Mouse (Mus musculus): Measurements from ENCODE around the gene 4921504E06Rik. TPM values are rescaled to one million over a fixed set of nuclear protein-coding genes. Genes with fewer than 3 reads are reported as not detected.

Gene 4921504E06Rik
- polyA plus RNA-seq, 1 experiment from 2014 or later = not detected

DNA sequence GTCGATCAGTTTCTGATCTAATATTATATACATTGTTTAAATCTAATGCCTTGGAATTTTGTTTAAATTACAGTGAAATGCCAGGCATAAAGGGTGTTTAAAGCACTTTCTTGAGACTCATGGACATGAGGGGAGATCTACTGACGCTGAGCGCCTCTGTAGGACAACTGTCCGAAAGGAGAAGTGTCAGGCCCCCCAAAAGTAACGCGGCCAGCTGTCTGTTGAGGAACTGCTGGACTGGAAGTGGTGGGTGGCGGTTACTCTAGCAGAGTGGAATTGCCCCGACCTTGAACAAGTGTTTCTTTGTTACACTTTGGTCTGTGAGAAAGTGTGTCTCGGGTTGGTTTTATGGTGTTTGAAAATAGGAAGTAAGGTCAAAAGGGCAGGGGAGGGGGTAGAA, 109.4 kb downstream of the 4921504E06Rik start:
- H3K27me3 ChIP-seq (ENCODE audit: control insufficient read depth, insufficient read depth, low read length) = peaks cover 81% of the 10 kb centered on the region
- H3K9ac ChIP-seq (ENCODE audit: low read depth, low read length) = no peak overlapping the region
- H3K27ac ChIP-seq (ENCODE audit: low read depth, low read length) = no peak overlapping the region
- H3K4me1 ChIP-seq (ENCODE audit: control insufficient read depth, insufficient read depth, low read length) = 0 out of 2 replicates have a peak, but pooled peaks cover 3% of the 10 kb centered on the region
- H3K4me2 ChIP-seq (replicated peaks; ENCODE audit: low read depth, low read length) = no peak overlapping the region
- no peak overlapping the region for H3K4me3 ChIP-seq (ENCODE audit: low read length)
- no peaks in the 10 kb centered on the region for H3K9me3 ChIP-seq (ENCODE audit: control insufficient read depth, low read length)
- no peaks in the 10 kb centered on the region for H3K36me3 ChIP-seq (ENCODE audit: control insufficient read depth, insufficient read depth, low read length)
- no peak for ATAC-seq (ENCODE audit: low FRiP score, low TSS enrichment)
- WGBS = 2% methylated on average over 9 of the region's 9 CpGs

DNA sequence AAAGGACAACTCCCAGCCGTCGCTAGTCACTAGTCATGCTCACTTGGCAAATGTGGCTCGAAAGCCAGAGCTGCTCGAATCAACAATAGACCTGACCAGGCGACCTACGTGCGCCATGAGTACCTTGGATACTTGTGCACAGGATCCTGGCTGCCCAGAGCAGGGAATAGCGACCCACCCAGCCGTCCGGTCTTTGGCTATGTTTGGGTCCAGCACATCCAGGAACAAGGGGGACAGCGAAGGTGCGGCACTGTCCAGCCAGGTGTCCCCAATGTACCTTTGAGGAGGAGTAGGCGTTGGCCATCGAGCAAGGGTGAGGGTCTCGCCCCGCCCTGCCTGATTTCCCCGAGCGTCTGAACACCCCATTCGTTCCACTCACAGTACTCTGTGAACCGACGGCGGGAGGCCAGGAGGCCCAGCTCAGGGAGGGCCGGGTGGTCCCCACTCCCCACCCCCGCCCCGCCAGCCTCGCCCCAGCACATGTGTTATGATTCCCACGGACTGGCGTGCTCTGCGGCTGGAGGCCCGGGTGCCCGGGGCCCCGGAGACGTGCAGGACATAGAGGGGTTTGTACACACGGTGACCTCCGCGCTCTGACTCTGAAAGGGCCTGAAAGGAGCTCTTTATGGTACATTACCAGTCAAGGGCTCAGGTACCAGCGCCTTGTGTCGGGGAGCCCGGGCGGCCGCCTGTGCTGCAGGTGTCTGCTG, 121.9 kb downstream of the 4921504E06Rik start:
- no peak overlapping the region for H3K27ac ChIP-seq (ENCODE audit: low read depth, low read length)
- no peaks in the 10 kb centered on the region for H3K4me1 ChIP-seq (ENCODE audit: control insufficient read depth, insufficient read depth, low read length)
- 0 out of 2 replicates have a peak, but pooled peaks have one; percentile 24 for ATAC-seq (ENCODE audit: low FRiP score, low TSS enrichment)
- H3K36me3 ChIP-seq (ENCODE audit: control insufficient read depth, insufficient read depth, low read length) = no peaks in the 10 kb centered on the region
- H3K9ac ChIP-seq (ENCODE audit: low read depth, low read length) = no peak overlapping the region
- no peak overlapping the region for H3K4me3 ChIP-seq (ENCODE audit: low read length)
- no peaks in the 10 kb centered on the region for H3K9me3 ChIP-seq (ENCODE audit: control insufficient read depth, low read length)
- no peak overlapping the region for H3K4me2 ChIP-seq (replicated peaks; ENCODE audit: low read depth, low read length)
- H3K27me3 ChIP-seq (ENCODE audit: control insufficient read depth, insufficient read depth, low read length) = peaks cover 77% of the 10 kb centered on the region
- WGBS = 2% methylated on average over 41 of the region's 41 CpGs

DNA sequence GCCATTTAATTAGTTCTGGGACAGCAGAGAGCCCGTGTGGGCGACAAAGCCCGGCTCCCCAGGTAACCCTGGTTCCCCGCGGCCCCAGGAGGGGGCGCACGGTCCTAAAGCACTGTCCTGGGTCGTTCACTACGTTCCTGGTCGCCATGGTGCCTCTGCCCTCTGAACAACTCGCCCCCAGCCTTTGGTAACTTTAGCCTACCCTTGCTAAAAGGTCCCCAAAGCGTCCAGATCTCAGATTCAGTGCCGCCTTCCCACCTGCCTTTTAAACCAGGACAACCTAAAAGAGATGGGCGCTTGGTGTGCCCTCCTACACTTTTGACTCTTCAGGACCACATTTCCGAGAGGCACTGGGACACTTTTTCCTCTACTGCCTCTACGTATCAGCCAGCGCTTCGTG, 122.5 kb downstream of the 4921504E06Rik start:
- peak overlapping the region; percentile 17; the same call in 1 of the 2 replicates for H3K4me3 ChIP-seq (ENCODE audit: low read length)

GRCm38 (mm10) chr2:19430746-19431145, 123.0 kb downstream of the 4921504E06Rik start:
- peaks cover 78% of the 10 kb centered on the region for H3K27me3 ChIP-seq (ENCODE audit: control insufficient read depth, insufficient read depth, low read length)
- no peaks in the 10 kb centered on the region for H3K4me1 ChIP-seq (ENCODE audit: control insufficient read depth, insufficient read depth, low read length)
- H3K4me2 ChIP-seq (replicated peaks; ENCODE audit: low read depth, low read length) = peak overlapping the region; percentile 17; the same call in 1 of the 2 replicates
- 1% methylated on average over 33 of the region's 33 CpGs for WGBS
- no peak for ATAC-seq (ENCODE audit: low FRiP score, low TSS enrichment)
- no peak overlapping the region for H3K9ac ChIP-seq (ENCODE audit: low read depth, low read length)
- no peaks in the 10 kb centered on the region for H3K36me3 ChIP-seq (ENCODE audit: control insufficient read depth, insufficient read depth, low read length)
- no peak overlapping the region for H3K27ac ChIP-seq (ENCODE audit: low read depth, low read length)
- H3K9me3 ChIP-seq (ENCODE audit: control insufficient read depth, low read length) = no peaks in the 10 kb centered on the region
- peak overlapping the region; percentile 17; the same call in 1 of the 2 replicates for H3K4me3 ChIP-seq (ENCODE audit: low read length)

More for the DNA sequence above, 122.5 kb downstream of the 4921504E06Rik start:
- Histone ChIP-seq H3K27ac (ENCODE audit: low read depth, low read length) (no peak overlapping the region), H3K4me1 (ENCODE audit: control insufficient read depth, insufficient read depth, low read length) (no peaks in the 10 kb centered on the region), H3K9ac (ENCODE audit: low read depth, low read length) (no peak overlapping the region), H3K27me3 (ENCODE audit: control insufficient read depth, insufficient read depth, low read length) (peaks cover 80% of the 10 kb centered on the region), H3K36me3 (ENCODE audit: control insufficient read depth, insufficient read depth, low read length) (no peaks in the 10 kb centered on the region), H3K4me2 (replicated peaks; ENCODE audit: low read depth, low read length) (peak overlapping the region; percentile 17; the same call in 1 of the 2 replicates), H3K9me3 (ENCODE audit: control insufficient read depth, low read length) (no peaks in the 10 kb centered on the region)
- ATAC-seq (ENCODE audit: low FRiP score, low TSS enrichment) = peak; percentile 39; the same call in 1 of the 2 replicates
- under 1% methylated on average over 18 of the region's 18 CpGs for WGBS

GRCm38 (mm10) chr2:19429691-19430690, 123.7 kb downstream of the 4921504E06Rik start:
- H3K4me3 ChIP-seq (ENCODE audit: low read length) = no peak overlapping the region
- no peak overlapping the region for H3K9ac ChIP-seq (ENCODE audit: low read depth, low read length)
- H3K27ac ChIP-seq (ENCODE audit: low read depth, low read length) = no peak overlapping the region
- ATAC-seq (ENCODE audit: low FRiP score, low TSS enrichment) = no peak
- no peak overlapping the region for H3K4me2 ChIP-seq (replicated peaks; ENCODE audit: low read depth, low read length)
- H3K9me3 ChIP-seq (ENCODE audit: control insufficient read depth, low read length) = no peaks in the 10 kb centered on the region
- H3K27me3 ChIP-seq (ENCODE audit: control insufficient read depth, insufficient read depth, low read length) = peaks cover 75% of the 10 kb centered on the region
- H3K36me3 ChIP-seq (ENCODE audit: control insufficient read depth, insufficient read depth, low read length) = no peaks in the 10 kb centered on the region
- H3K4me1 ChIP-seq (ENCODE audit: control insufficient read depth, insufficient read depth, low read length) = no peaks in the 10 kb centered on the region
- WGBS = 4% methylated on average over 31 of the region's 31 CpGs

DNA sequence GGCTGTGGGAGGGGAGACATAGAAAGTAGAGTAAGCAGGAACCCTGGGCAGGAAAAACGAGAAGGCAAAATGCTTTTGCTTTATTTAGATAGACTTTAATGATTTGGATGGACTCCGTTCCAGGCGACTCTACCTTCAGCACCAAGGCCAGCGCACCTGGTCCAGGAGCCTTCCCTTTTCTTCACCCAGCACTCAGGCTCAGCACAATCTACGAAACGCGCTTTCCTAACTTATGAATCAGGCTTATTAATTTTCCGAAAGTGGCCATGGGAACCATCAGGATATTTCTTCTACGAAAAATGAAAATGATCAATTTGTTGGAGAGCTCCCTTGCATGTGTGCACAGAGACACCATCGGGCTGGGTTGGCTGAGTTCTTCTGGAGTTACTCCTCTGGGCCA, 124.7 kb downstream of the 4921504E06Rik start:
- WGBS = 2% methylated on average over 10 of the region's 10 CpGs
- ATAC-seq (ENCODE audit: low FRiP score, low TSS enrichment) = peak; percentile 69; the same call in 1 of the 2 replicates
- Histone ChIP-seq H3K27ac (ENCODE audit: low read depth, low read length) (no peak overlapping the region), H3K4me2 (replicated peaks; ENCODE audit: low read depth, low read length) (no peak overlapping the region), H3K4me3 (ENCODE audit: low read length) (no peak overlapping the region), H3K27me3 (ENCODE audit: control insufficient read depth, insufficient read depth, low read length) (peaks cover 67% of the 10 kb centered on the region), H3K9ac (ENCODE audit: low read depth, low read length) (no peak overlapping the region), H3K9me3 (ENCODE audit: control insufficient read depth, low read length) (no peaks in the 10 kb centered on the region), H3K36me3 (ENCODE audit: control insufficient read depth, insufficient read depth, low read length) (no peaks in the 10 kb centered on the region), H3K4me1 (ENCODE audit: control insufficient read depth, insufficient read depth, low read length) (no peaks in the 10 kb centered on the region)

DNA sequence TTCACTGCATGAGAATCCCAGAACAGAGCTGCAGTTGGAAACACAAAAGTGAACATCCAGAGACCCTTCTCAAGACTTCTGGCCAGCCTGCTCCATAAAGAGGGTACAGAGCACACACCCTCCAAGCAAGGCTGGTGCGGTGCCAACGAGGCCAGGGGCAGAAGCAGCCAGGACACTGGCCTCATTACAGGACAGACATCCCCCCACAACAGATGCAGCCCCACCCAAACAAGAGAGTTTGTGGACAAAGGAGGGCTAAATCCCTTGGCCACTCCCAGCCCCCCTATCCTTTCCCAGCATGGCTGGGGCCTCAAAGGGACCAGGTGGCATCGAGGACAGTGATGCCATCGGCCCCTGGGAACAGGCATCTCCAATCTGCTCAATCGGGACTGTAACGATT, 130.6 kb downstream of the 4921504E06Rik start:
- Histone ChIP-seq H3K36me3 (ENCODE audit: control insufficient read depth, insufficient read depth, low read length) (no peaks in the 10 kb centered on the region), H3K9ac (ENCODE audit: low read depth, low read length) (no peak overlapping the region), H3K4me1 (ENCODE audit: control insufficient read depth, insufficient read depth, low read length) (no peaks in the 10 kb centered on the region), H3K27ac (ENCODE audit: low read depth, low read length) (no peak overlapping the region), H3K4me3 (ENCODE audit: low read length) (no peak overlapping the region), H3K27me3 (ENCODE audit: control insufficient read depth, insufficient read depth, low read length) (peaks cover 22% of the 10 kb centered on the region; the same call in 1 of the 2 replicates), H3K4me2 (replicated peaks; ENCODE audit: low read depth, low read length) (no peak overlapping the region), H3K9me3 (ENCODE audit: control insufficient read depth, low read length) (no peaks in the 10 kb centered on the region)
- no peak for ATAC-seq (ENCODE audit: low FRiP score, low TSS enrichment)
- WGBS = 84% methylated on average over 6 of the region's 6 CpGs

DNA sequence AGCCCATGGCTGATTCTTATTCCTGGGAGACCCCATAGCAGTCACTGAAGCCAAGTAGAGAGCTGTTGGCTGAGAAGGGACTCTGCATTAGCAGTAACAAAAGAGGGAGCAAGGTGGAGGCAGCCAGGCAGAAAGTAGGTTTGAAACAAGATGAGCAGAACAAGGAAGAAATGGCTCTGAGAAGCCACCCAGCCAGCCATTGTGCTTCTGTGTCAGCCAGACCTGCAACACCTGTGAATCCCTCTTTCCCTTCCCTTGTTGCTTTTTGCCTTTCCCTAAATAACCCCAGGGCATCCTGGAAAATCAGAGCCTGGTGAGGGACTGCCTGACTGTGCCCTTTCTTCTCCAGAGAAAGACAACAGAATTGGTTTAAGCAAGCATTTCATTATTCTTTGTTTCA, 131.5 kb downstream of the 4921504E06Rik start:
- peaks cover 16% of the 10 kb centered on the region; the same call in 1 of the 2 replicates for H3K27me3 ChIP-seq (ENCODE audit: control insufficient read depth, insufficient read depth, low read length)
- no peak overlapping the region for H3K4me2 ChIP-seq (replicated peaks; ENCODE audit: low read depth, low read length)
- H3K4me1 ChIP-seq (ENCODE audit: control insufficient read depth, insufficient read depth, low read length) = no peaks in the 10 kb centered on the region
- no peak overlapping the region for H3K9ac ChIP-seq (ENCODE audit: low read depth, low read length)
- no peak overlapping the region for H3K4me3 ChIP-seq (ENCODE audit: low read length)
- H3K9me3 ChIP-seq (ENCODE audit: control insufficient read depth, low read length) = no peaks in the 10 kb centered on the region
- H3K27ac ChIP-seq (ENCODE audit: low read depth, low read length) = no peak overlapping the region
- H3K36me3 ChIP-seq (ENCODE audit: control insufficient read depth, insufficient read depth, low read length) = no peaks in the 10 kb centered on the region
- ATAC-seq (ENCODE audit: low FRiP score, low TSS enrichment) = no peak
